Mouse (Mus musculus) v-Abl transformed pro-B cells (cell line): ENCODE data around the gene Npy2r.

Source experiments
- in situ Hi-C, 2 experiments: fragments of 400-800 bp; cut with MboI; formaldehyde crosslinking; loops; one replicate each; pipeline ENCODE4 v1.15.1; 2025; ENCODE audit not compliant: unreplicated experiment in 2 of 2

Gene Npy2r

DNA sequence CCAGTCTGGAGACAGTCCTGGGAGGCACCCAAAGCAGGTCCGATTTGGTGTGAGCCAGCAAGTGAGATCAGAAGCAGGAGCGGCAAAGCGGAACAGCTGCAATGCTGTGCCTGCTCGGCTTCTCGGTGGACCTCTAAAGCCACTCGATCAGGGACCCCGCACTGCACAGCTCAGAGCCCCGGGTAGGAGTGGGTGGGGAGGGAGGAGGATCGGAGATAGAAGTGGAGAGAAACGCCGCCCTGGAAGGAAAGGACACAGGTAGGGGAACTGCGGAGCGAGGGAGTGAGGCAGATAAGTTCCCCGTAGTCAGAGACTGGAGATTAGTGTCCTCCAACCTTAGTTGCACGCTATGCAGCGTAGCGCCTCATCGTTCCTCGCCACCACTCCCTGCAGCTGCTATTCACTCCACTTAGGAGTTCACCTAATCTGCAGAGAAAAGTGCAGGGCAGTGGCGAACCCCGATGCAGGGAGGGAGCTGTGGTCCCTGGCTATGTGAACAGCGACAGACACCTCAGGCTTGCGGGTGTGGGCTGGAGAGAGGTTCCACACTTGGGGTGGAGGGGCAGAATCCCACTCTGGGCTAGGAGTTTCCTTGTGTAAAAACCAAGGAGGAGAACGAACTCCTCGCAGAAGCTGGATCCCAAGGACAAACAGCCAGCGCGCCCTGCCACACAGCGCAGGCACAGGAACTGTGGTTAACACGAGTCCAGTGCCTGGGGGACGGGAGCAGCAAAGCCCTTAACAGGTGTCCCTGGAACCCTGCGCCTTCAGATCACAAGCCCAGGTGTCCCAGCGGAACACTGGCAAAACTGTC lies at the start of gene Npy2r:
Gene Npy2r, minus strand, starts transcription at position 177 of the 814 bp plus-strand sequence.
- in situ Hi-C loops, result no loop called here

DNA sequence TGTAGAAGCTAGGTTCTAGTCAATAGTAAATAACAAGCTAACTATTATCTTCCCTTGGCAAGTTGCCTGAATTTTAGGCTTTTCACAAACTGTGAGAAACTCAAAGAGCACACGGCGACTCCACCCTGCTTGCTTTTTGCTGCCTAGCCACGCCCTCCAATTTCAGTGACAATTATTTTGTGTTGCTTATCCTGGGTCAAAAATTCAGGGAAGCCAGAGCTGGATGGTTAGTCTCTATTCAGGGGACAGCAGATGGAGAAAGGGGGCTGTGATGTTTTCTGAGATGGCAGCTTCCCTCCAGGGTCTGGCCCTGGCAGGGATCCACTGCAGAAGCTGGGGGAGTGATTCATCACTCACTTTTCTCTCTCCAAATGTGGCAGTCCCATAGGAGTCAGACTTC lies 9.9 kb upstream of the Npy2r start:
- in situ Hi-C loops, result no loop called here

DNA sequence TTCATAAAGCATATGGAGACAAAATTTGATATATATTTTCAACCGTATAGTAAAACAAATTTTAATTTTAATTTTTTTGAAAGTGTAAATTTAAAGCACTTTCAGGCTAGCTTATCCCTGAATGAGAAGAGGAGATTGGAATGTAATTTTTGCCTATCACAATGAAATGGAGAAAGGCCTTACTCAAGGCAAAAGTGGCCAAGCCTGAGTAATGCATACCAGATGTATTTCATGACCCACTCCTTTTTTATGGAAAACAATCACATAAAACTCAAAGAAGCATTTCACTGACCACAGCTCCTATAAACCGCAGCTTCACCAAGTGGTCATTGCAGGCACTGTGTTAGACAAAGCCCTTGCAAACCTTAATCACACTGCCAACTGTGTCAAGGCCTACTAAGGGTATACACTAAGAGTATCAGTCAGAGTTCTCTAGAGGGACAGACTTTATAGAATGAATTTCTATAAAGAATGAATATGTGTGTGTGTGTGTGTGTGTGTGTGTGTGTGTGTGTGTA lies 8.5 kb upstream of the Npy2r start:
- in situ Hi-C loops, result no loop called here

DNA sequence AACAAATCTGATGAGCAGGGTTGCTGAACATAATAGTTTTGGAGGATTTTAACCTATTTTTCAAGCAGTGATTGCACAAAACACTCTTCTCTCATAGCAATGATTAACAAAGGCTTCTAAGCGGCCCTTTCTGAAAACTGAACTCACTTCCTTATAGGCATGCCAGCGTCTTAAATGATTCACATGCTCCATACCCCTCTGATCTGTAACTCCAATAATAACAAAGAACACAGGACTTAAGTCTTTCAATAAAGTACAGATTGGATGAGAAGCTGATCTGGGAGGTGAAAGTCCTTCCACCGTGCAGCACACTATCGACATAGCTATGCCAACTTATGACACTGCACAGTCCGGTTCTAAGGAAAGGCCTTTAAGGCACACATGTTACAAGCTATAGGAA lies 2.0 kb upstream of the Npy2r start:
- in situ Hi-C loops, result no loop called here

DNA sequence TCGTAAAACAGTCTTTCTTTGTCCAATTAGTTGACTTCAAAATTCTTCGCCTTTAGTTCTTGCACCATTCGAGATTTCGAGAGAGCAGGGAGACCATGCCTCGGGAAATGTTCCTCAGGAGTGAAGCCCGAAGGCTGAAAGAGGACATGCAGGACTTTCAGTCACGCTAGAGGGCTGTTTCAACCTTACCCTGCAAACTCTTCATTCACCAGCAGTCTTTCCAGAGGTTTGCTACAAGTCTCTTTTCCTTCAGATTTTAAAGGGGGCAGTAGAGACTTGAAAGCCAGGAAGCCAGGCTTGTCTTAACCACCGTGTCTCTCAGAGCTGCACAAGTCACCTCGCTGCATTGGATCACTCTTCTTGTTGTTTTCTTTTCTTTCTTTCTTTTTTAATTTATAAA lies 869 bp upstream of the Npy2r start:
- in situ Hi-C loops, result no loop called here

DNA sequence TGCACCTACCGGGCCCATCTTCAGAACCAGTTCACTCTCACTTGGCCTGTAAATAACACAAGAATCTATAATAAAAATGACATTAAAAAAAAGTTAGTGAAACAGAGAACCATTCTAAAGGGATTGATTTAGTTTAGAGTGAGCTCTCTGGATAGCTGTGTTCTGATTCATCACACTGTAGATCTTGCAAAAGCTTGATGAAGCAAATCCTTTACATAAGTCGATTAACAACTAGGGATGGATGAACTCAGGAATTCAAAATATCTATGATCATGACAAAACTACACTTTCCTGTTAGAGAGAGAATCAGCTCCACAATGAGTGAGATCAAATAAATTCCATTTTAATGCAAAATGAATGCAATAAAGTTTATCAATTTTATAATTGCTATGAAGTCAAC lies 6.4 kb downstream of the Npy2r start:
- in situ Hi-C loops, result no loop called here

DNA sequence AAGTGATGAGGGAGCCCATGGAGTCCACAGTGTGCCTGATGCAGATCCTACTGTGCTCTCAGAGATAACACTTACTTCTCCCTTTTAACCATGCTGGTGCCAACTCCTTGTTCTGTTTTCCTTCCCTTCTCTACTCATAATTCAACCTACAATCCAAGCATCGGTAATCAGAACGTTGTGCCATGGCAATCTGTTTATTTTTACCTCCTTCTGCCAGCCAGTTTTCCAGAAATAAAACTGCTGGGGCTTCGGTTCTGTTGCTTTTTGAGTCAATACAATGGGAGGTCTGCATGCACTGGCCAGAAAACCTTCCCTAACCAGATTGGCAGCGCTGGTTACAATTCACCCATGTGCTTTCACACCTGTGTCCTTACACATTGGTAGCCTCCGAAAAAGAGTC lies 7.9 kb downstream of the Npy2r start:
- in situ Hi-C loops, result no loop called here

DNA sequence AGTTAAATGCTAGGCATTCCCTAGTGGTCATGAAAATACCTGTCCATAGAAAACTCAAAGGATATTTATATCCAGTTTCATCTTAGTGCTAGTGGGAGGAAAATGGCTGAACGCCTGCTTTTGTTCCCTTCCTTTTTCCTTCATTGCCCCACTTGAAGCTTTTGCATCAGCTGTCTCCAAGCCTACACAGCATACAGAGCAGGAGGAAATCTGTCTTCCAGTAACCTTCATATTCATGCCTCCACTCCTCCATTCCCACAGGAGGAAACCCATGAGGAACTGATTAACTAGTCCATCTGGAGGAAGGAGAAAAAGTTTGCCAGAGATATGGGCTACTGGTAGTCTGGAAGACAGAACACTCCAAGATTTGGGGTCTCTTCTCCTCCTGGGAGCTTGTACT lies 23.1 kb downstream of the Npy2r start:
- in situ Hi-C loops, result no loop called here

DNA sequence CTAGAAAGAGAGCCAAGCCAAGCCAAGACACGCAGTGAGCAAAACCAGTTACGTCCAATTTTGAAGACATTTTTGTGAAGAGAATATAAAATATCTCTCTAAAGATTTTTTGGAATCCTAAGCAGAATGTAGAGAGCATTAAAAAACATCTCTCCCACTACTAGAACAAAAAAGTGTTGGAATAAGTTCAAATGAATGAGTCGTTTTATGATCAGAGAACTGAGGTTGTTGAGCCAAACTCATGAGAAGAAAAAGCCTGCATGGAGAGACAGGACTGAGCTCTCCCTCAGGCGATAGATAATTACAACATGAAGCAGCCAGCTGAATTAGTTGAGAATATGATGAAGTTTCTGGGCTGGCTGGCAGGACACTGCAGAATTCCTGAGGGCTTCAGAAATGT lies 49.9 kb downstream of the Npy2r start:
- in situ Hi-C loops, result no loop called here
